In the genomic region with DNA sequence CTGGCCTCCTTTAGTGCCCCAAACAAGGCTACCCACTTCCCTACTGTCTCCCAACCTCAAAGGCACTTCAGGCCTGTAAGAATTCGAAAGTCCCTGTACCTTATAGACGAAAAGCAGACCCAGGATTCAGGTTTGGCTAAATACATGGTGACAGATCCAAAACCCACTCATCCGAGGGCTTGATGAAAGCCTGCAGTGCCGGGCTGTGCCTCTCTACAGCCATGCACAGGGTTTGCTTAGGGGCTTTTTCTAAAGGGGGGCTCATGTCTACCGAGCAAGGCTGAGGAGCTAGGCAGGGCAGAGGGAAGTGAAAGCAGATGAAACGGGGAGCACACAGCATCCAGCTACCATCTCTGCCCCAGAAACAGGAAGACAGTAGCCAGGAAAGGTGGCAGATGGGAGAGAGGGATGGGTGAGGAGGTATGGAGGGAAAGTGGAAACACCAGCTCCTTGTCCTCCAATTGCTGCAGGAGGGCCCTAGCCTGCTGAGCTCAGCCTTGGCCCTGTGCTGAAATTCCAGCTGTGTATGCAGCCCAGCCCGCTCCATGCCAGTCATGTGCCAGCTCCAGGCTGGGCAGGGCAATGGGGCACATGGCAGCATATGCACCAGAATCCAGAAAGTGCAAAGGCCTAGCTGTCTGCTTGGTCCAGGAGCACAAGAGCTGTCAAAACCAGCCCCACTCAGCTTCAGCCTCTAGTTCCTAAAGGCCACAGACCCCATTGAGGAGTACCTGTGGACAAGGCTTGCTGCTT, we compare ENCODE assay signal across 16 mouse cellular contexts. TPM values are rescaled to one million over a fixed set of nuclear protein-coding genes. Genes with fewer than 3 reads are reported as not detected.
A peak's percentile ranks its signal among the peaks of the same experiment; 100 is the strongest.
DNase-seq lines count a peak whose midpoint lies in the region; ATAC-seq and TF ChIP-seq lines count a peak whose summit lies in the region.
"Had no signal": no experiment of that assay in that cellular context is flagged by ENCODE, and none has a peak within 500 bp of the region (broad histone marks: within the 10 kb centered on the region; RNA-seq: fewer than 3 reads in every experiment).

No protein-coding gene starts in this region.

- WGBS in kidney, embryonic 14.5 days = 74% methylated on average over 7 of the region's 7 CpGs
- whole genome bisulfite sequencing in intestine, embryonic 16.5 days = 61% methylated on average over 7 of the region's 7 CpGs

- H3K27ac ChIP-seq in kidney, embryonic 14.5 days (ENCODE audit: low read depth, low read length) = no peak overlapping the region
- H3K27ac ChIP-seq in bone marrow macrophage, adult 2 months (ENCODE audit: insufficient read depth, low read depth, low read length) = peak overlapping the region; percentile 56
- H3K27ac ChIP-seq in intestine, embryonic 16.5 days (ENCODE audit: low read length) = no peak overlapping the region
- H3K27ac ChIP-seq: embryonic facial prominence, embryonic 15.5 days; limb, embryonic 15.5 days had no signal

- TF ChIP-seq POLR2A in bone marrow macrophage, adult 2 months (IDR thresholded peaks at IDR 0.05; ENCODE audit: borderline replicate concordance, low read depth, low read length) = no peak

- no peaks in the 10 kb centered on the region for H3K27me3 ChIP-seq in kidney, embryonic 14.5 days (ENCODE audit: control insufficient read depth, insufficient read depth, low read length)
- no peaks in the 10 kb centered on the region for H3K27me3 ChIP-seq in intestine, embryonic 16.5 days (replicated peaks; ENCODE audit: control insufficient read depth, insufficient read depth, low read length)
- H3K27me3 ChIP-seq: limb, embryonic 15.5 days had no signal

- peaks cover 15% of the 10 kb centered on the region for H3K4me1 ChIP-seq in kidney, embryonic 14.5 days (ENCODE audit: control insufficient read depth, insufficient read depth, low read length)
- peaks cover 11% of the 10 kb centered on the region for H3K4me1 ChIP-seq in bone marrow macrophage, adult 2 months (ENCODE audit: control insufficient read depth, insufficient read depth, low read length)
- peaks cover 24% of the 10 kb centered on the region for H3K4me1 ChIP-seq in intestine, embryonic 16.5 days (ENCODE audit: control insufficient read depth, insufficient read depth, low read length)

- ATAC-seq in cerebellum, adult (ENCODE audit: insufficient number of reproducible peaks, low FRiP score, low TSS enrichment) = no peak
- ATAC-seq in kidney, embryonic 14.5 days (ENCODE audit: low FRiP score, low TSS enrichment) = no peak
- ATAC-seq in intestine, embryonic 16.5 days = no peak

- no peaks in the 10 kb centered on the region for H3K36me3 ChIP-seq in kidney, embryonic 14.5 days (ENCODE audit: control insufficient read depth, insufficient read depth, low read length)
- no peaks in the 10 kb centered on the region; the same call in 1 of the 2 replicates for H3K36me3 ChIP-seq in intestine, embryonic 16.5 days (ENCODE audit: control insufficient read depth, insufficient read depth, low read length)
- H3K36me3 ChIP-seq: embryonic facial prominence, embryonic 15.5 days; limb, embryonic 15.5 days had no signal

- no peak for TF ChIP-seq CTCF in bone marrow macrophage, adult 2 months (IDR thresholded peaks at IDR 0.05; ENCODE audit: low read depth, low read length)

- no peaks in the 10 kb centered on the region for H3K9me3 ChIP-seq in kidney, embryonic 14.5 days (ENCODE audit: control insufficient read depth, low read length)
- no peaks in the 10 kb centered on the region for H3K9me3 ChIP-seq in intestine, embryonic 16.5 days (ENCODE audit: control insufficient read depth, low read length)
- H3K9me3 ChIP-seq: embryonic facial prominence, embryonic 15.5 days; limb, embryonic 15.5 days had no signal

- DNase-seq in cerebellum, adult 9-11 months = peak; percentile 53
- DNase-seq in kidney, adult 11 months = peak; percentile 71
- peak; percentile 78 to 79 for DNase-seq in kidney, postnatal 36 days
- DNase-seq in embryo, embryonic 10.5 days (ENCODE audit: low spot score) = no peak
- DNase-seq: layer of hippocampus, adult 9-11 months; right cerebral cortex, adult 18-20 months had no signal

- H3K4me3 ChIP-seq in kidney, embryonic 14.5 days (ENCODE audit: low read length) = no peak overlapping the region
- H3K4me3 ChIP-seq in bone marrow macrophage, adult 2 months (ENCODE audit: insufficient read depth, low read length) = no peak overlapping the region
- H3K4me3 ChIP-seq in intestine, embryonic 16.5 days (ENCODE audit: low read length) = no peak overlapping the region
- H3K4me3 ChIP-seq: embryonic facial prominence, embryonic 15.5 days; limb, embryonic 15.5 days; myocyte had no signal

- H3K4me2 ChIP-seq in kidney, embryonic 14.5 days (replicated peaks; ENCODE audit: low read depth, low read length) = no peak overlapping the region
- no peak overlapping the region for H3K4me2 ChIP-seq in intestine, embryonic 16.5 days (ENCODE audit: low read depth, low read length)
- H3K4me2 ChIP-seq: embryonic facial prominence, embryonic 15.5 days; heart, embryonic 11.5 days; limb, embryonic 15.5 days had no signal

- H3K9ac ChIP-seq in kidney, embryonic 14.5 days (ENCODE audit: low read depth, low read length) = no peak overlapping the region
- no peak overlapping the region for H3K9ac ChIP-seq in intestine, embryonic 16.5 days (ENCODE audit: low read depth, low read length)
- H3K9ac ChIP-seq: embryonic facial prominence, embryonic 15.5 days; limb, embryonic 15.5 days had no signal

RNA-seq across cellular contexts. Expression of gene 4930404H24Rik, which starts 11.3 kb away (rescaled TPM):
- not detected in 2 replicates for polyA plus RNA-seq in kidney, embryonic 14.5 days (2014; fragmentation: Nextera tagmentation; extraction: Ambion mirVana)
- not detected in 2 replicates for polyA plus RNA-seq in bone marrow macrophage, adult 2 months (2012; ENCODE audit: insufficient read depth, insufficient read length, missing spikeins)
- not detected in 2 replicates for polyA plus RNA-seq in intestine, embryonic 16.5 days (2015; fragmentation: Nextera tagmentation; extraction: Ambion mirVana)
- polyA plus RNA-seq: brain, embryonic 14.5 days; embryonic facial prominence, embryonic 15.5 days; heart, embryonic 11.5 days; limb, embryonic 15.5 days; myocyte; thymus, postnatal 0 days had no signal

RNA-seq across cellular contexts. Expression of gene Nol4l, which starts 48.5 kb away (rescaled TPM):
- 10.5 and 17.1 TPM in 2 replicates for polyA plus RNA-seq in kidney, embryonic 14.5 days (2014; fragmentation: Nextera tagmentation; extraction: Ambion mirVana)
- 15.9 and 19.2 TPM in 2 replicates for polyA plus RNA-seq in bone marrow macrophage, adult 2 months (2012; ENCODE audit: insufficient read depth, insufficient read length, missing spikeins)
- polyA plus RNA-seq in intestine, embryonic 16.5 days (2015; fragmentation: Nextera tagmentation; extraction: Ambion mirVana) = 28.6 and 34.2 TPM in 2 replicates
